Mouse (Mus musculus): ENCODE data around the gene Syce2. TPM values are rescaled to one million over a fixed set of nuclear protein-coding genes. Genes with fewer than 3 reads are reported as not detected.

The Syce2 gene
- polyA plus RNA-seq, 1 experiment from 2014 or later: 63.7 TPM

DNA sequence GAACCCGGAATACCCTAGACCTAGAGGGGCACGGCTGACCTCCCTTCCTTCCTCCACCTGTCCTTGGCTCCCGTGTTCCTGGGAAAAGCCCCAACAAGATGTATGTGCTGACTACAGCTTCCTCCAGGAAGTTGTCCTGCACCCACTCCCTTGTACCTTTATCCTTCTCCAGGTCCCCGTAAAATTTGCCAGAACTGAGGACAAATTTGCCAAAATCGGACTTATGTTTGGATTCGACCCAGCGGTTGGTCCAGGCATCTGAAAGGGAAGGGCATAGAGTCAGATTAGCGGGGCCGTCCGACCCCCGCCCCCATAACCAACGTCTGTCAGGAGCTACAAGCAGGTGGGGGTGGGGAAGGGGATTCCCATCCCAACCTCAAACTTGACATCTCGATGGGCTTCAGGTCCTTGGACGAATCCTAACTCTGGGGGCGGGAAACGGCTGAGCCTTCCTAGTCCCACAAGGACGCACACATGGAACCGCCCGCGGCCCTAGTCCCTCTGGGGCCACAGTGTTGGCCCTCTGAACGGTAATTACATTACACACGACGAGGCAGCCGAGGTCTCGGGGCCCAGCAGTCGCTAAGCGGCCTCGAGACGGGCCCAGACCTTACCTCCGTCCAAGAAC, 25.7 kb upstream of the Syce2 start:
- Histone ChIP-seq H3K4me2 (peak overlapping the region; percentile 68), H3K36me3 (peaks cover 36% of the 10 kb centered on the region), H3K4me3 (replicated peaks) (peak overlapping the region; percentile 97), H3K27ac (peak overlapping the region; percentile 87), H3K27me3 (replicated peaks) (no peaks in the 10 kb centered on the region), H3K9ac (peak overlapping the region; percentile 97), H3K9me3 (no peaks in the 10 kb centered on the region), H3K4me1 (peaks cover 14% of the 10 kb centered on the region)
- WGBS: under 1% methylated on average over 30 of the region's 30 CpGs
- ATAC-seq (ENCODE audit: insufficient read depth, low FRiP score, low read depth): peak; percentile 6

DNA sequence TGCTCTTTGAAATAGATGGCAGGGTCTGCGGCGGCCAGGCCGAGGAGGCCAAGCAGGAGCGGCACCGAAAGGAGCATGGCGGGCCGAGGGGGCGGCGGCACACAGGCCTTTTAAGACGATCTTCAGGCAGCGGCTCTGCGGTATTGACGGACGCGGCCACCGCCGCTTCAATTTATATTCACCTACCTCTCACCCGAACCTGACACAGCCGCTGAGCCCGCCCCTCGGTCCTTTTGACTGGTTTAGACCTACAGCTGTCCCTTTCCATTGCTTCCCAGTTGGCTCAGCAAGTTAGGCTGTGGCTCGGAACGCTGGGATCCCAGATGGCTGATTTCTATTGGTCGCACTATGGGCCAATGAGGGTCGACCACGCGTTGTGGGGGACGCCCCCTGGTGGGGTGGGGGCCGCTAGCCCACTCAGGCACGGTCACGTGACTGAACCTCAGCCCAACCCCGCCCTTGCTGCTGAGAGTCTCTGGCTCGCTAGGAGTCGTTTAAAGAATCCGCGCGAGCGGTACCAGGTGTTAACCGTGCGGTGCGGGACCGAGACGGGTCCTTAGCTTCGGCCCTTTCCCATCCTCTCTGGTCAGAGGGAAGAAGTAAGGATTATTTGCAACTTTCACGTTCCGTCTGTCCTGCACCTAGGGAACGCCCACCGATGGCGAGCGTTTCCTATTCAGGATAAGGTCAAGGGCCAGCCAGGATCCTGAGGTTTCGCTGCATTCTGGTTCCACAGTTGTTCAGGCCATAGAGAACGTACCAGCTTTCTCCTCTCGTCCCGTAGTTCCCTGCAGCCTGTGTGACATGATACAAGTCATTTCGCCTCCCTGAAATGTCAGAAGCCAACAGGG, 25.0 kb upstream of the Syce2 start, which contains the start of gene Calr:
TSS of gene Calr (minus strand) at position 213 of the 851 bp plus-strand sequence.
- under 1% methylated on average over 55 of the region's 55 CpGs for WGBS
- H3K36me3 ChIP-seq: peaks cover 28% of the 10 kb centered on the region
- peaks cover 14% of the 10 kb centered on the region for H3K4me1 ChIP-seq
- peak within 1 kb of the TSS; percentile 78 for H3K4me2 ChIP-seq
- H3K9ac ChIP-seq: peak within 1 kb of the TSS; percentile 97
- peak; percentile 100 for ATAC-seq (ENCODE audit: insufficient read depth, low FRiP score, low read depth)
- H3K27me3 ChIP-seq (replicated peaks): no peaks in the 10 kb centered on the region
- H3K4me3 ChIP-seq (replicated peaks): peak within 1 kb of the TSS; percentile 97
- no peaks in the 10 kb centered on the region for H3K9me3 ChIP-seq
- peak within 1 kb of the TSS; percentile 87 for H3K27ac ChIP-seq

DNA sequence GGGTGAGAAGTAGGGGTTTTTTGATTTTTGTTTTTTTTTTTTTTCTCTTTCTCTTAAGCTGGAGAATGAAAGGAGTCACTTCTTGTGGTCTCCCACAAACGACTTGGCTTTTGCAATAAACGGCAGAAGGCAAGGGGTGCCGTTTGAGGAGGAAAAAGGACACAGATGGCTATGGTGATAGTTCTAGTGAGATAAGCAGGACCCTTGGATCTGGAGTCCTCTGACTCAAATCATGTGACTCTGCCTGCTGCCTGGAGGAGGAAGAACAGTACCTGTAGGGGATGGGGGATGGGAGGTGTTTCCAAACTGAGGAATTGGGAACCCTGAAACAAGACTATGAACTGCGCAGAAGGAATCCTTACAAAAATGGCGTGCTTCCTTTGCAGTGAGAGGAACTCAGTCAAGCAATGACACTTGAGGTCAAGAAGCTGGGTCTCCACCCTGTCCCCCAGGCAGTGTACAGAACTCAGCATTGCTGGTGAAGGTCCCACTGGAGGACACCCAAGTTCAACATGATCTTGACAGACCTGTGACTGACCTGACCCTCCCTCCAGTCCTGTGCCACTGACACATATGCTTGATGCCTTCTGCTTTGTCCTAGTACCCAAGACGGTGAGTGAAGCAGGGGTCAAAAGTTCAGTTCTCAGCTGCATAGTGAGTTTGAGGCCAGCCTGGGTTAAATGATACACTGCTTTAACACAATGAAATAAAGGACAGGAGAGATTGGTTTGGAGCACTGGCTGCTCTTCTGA, 24.1 kb upstream of the Syce2 start:
- H3K4me3 ChIP-seq (replicated peaks): peak overlapping the region; percentile 97
- ATAC-seq (ENCODE audit: insufficient read depth, low FRiP score, low read depth): no peak
- peaks cover 21% of the 10 kb centered on the region for H3K36me3 ChIP-seq
- no peak overlapping the region for H3K9ac ChIP-seq
- 24% methylated on average over 6 of the region's 6 CpGs for WGBS
- no peaks in the 10 kb centered on the region for H3K27me3 ChIP-seq (replicated peaks)
- H3K4me1 ChIP-seq: peaks cover 14% of the 10 kb centered on the region
- H3K27ac ChIP-seq: peak overlapping the region; percentile 87
- H3K9me3 ChIP-seq: no peaks in the 10 kb centered on the region
- peak overlapping the region; percentile 78 for H3K4me2 ChIP-seq

DNA sequence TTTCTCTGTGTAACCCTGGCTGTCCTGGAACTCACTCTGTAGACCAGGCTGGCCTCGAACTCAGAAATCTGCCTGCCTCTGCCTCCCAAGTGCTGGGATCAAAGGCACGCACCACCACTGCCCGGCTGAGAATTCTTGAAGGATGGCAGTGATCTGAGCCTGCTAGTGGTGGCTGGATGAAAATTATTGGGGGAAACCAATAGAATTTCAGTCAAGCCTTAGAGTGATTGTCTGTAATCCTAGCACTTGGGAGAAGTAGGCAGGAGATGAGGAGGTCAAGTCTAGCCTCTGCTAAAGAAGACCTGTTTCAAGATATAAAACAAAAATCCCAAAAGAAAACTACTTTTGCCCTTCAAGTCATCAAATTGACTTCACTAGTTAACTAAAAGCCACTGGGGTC, 15.5 kb upstream of the Syce2 start:
- Histone ChIP-seq H3K4me2 (no peak overlapping the region), H3K27me3 (replicated peaks) (no peaks in the 10 kb centered on the region), H3K4me1 (peaks cover 12% of the 10 kb centered on the region), H3K4me3 (replicated peaks) (no peak overlapping the region), H3K27ac (no peak overlapping the region), H3K9me3 (no peaks in the 10 kb centered on the region), H3K36me3 (peaks cover 14% of the 10 kb centered on the region), H3K9ac (no peak overlapping the region)
- WGBS: 94% methylated on average over 3 of the region's 3 CpGs
- peak; percentile 7; the same call in 1 of the 2 replicates for ATAC-seq (ENCODE audit: insufficient read depth, low FRiP score, low read depth)

DNA sequence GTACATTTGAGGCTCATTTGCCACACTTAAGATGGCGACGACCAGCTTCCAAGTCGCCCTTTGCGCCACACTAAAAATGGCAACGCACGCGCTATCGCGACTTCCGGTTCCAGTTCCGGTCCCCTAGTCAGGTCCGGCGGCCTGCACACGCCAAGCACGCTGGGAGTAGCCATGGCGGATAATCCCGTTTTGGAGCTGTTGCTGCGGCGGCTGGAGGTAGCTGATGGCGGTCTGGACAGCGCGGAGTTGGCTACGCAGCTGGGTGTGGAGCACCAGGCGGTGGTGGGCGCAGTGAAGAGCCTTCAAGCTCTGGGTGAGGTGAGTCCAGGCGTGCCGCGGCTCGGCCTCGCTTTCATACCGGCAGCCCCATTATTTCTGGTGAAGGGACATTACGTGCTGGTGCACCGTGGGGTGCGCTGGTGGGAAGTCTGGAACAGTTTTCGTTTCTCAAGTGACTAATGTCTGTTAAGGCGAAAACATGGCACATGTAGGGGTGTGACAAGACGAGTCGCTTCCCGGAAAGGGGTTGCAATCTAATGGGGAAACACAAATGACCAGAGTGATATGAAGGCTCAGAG, 15.0 kb upstream of the Syce2 start, which contains the start of gene Farsa:
TSS of gene Farsa (plus strand) at position 126 of the 578 bp plus-strand sequence.
- H3K36me3 ChIP-seq: peaks cover 19% of the 10 kb centered on the region
- under 1% methylated on average over 39 of the region's 39 CpGs for WGBS
- ATAC-seq (ENCODE audit: insufficient read depth, low FRiP score, low read depth): peak; percentile 92

DNA sequence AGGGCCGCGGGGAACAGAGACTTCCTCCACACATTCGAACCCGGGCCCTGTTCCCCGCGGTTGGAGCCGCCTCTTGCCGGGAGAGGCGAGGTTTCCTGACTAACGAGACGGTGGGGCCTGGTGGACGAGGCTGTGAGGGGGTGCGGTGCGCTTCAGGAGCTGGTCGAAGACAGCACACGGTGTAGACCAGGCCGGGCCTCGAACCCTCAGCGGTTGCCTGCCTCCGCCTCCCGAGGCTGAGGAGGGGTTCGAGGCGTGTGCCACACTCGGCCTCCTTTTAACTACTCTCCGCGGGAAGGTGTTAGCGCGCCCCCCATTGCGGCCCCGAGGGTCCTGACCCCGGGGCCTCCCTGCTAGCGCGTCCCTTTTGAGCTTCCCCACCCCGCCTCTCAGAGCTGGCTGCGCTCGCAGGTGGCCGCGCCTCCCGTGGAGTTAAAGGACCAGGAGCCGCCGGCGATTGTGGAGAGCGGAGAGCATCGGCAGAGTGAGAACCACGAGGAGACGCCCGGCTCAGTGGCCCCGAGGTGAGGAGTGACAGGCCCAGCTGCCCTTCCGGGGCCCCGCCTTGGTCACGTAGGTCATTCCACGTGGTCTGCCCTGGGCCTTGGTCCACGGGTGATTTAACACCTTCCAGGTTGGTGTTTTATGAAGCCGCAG, 526 bp downstream of the Syce2 start:
- ATAC-seq (ENCODE audit: insufficient read depth, low FRiP score, low read depth): peak; percentile 65
- H3K4me3 ChIP-seq (replicated peaks): peak overlapping the region; percentile 53
- 3% methylated on average over 53 of the region's 54 CpGs for WGBS
- H3K9me3 ChIP-seq: no peaks in the 10 kb centered on the region
- H3K9ac ChIP-seq: peak overlapping the region; percentile 34
- H3K27me3 ChIP-seq (replicated peaks): no peaks in the 10 kb centered on the region
- H3K4me1 ChIP-seq: peaks cover 14% of the 10 kb centered on the region
- peak overlapping the region; percentile 100 for H3K4me2 ChIP-seq
- H3K36me3 ChIP-seq: peaks cover 18% of the 10 kb centered on the region
- no peak overlapping the region for H3K27ac ChIP-seq

More for the DNA sequence above, 15.0 kb upstream of the Syce2 start, which contains the start of gene Farsa:
- H3K27me3 ChIP-seq (replicated peaks): no peaks in the 10 kb centered on the region
- H3K4me2 ChIP-seq: peak within 1 kb of the TSS; percentile 83
- H3K4me3 ChIP-seq (replicated peaks): peak within 1 kb of the TSS; percentile 95
- H3K27ac ChIP-seq: peak within 1 kb of the TSS; percentile 77
- peak within 1 kb of the TSS; percentile 89 for H3K9ac ChIP-seq
- H3K9me3 ChIP-seq: no peaks in the 10 kb centered on the region
- H3K4me1 ChIP-seq: peaks cover 12% of the 10 kb centered on the region

DNA sequence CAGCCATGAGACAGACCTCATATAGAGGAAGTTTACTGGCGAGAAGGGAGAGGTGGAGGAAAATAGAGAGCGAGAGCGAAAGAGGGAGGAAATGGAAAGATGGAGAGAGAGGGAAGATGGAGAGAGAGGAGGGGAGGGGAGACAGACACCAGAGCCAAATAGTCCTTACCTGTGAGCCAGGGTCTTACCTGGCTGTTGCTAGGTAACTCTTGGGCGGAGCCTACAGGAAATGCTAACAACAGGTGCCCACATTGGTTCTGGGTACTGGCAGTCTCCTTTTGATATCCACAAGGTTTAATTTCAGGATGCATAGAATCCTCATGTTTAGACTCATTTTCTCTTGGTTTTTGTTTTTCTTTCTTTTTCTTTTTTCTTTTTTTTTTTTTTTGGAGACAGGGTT, 1.1 kb downstream of the Syce2 start:
- Histone ChIP-seq H3K36me3 (peaks cover 12% of the 10 kb centered on the region), H3K4me1 (peaks cover 14% of the 10 kb centered on the region), H3K9me3 (no peaks in the 10 kb centered on the region), H3K9ac (0 out of 2 replicates have a peak overlapping the region, but pooled peaks have one; percentile 34), H3K4me2 (peak overlapping the region; percentile 100), H3K4me3 (replicated peaks) (peak overlapping the region; percentile 53), H3K27ac (no peak overlapping the region), H3K27me3 (replicated peaks) (no peaks in the 10 kb centered on the region)
- no peak for ATAC-seq (ENCODE audit: insufficient read depth, low FRiP score, low read depth)
- WGBS: 63% methylated on average over 4 of the region's 4 CpGs

DNA sequence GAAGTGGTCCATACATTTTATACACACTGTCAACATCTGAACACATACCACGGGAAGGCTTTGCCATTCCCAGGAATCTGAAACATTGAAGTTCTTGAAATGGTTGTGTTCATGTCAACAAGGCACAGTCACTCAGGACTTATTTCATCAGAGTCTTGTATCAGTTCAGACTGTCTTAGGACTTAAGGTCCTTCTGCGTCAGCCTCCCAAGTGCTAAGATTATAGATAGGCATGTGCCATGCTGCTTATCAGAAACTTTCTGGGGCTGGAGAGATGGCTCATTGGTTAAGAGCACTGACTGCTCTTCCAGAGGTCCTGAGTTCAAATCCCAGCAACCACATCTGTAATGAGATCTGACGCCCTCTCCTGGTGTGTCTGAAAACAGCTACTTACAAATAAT, 2.4 kb downstream of the Syce2 start:
- H3K36me3 ChIP-seq: peaks cover 4% of the 10 kb centered on the region; the same call in 1 of the 2 replicates
- 89% methylated on average over 3 of the region's 3 CpGs for WGBS
- H3K27ac ChIP-seq: no peak overlapping the region
- no peaks in the 10 kb centered on the region for H3K9me3 ChIP-seq
- no peak for ATAC-seq (ENCODE audit: insufficient read depth, low FRiP score, low read depth)
- H3K9ac ChIP-seq: no peak overlapping the region
- no peak overlapping the region for H3K4me3 ChIP-seq (replicated peaks)
- no peaks in the 10 kb centered on the region for H3K27me3 ChIP-seq (replicated peaks)
- no peak overlapping the region for H3K4me2 ChIP-seq
- peaks cover 14% of the 10 kb centered on the region for H3K4me1 ChIP-seq

DNA sequence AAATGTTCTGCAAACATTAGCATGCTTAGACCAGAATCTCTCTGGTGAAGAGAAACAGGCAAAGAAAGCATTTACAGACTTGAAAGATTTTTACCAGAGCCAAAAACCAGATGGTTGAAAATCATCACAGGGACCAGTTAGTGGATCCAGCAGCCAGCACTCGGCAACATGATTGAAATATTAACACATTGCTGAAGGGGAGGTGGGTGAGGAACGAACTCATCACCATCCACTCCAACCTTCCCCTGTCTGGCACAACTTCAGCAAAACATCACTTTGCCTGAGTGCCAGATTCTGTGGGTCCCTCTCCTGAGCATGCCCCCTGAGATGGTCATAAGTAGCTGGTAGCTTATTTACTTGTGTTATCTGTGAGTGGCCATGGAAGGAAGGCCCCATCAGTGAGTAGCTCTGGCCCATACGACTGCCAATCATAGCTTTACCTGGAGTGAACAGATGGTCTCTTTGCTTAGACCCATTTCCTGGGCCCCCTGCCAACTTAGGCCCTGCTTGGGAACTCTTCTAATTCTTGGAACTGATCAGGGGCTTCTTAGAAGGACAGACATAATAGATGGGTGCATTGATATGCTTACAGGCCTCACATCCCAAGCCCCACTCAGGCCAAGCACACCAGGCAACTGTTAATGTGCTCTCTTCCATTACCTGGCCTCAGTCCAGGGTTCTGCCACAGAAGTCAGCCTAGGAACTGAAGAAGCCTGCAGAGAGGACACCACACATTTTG, 5.6 kb downstream of the Syce2 start:
- no peak for ATAC-seq (ENCODE audit: insufficient read depth, low FRiP score, low read depth)
- no peak overlapping the region for H3K27ac ChIP-seq
- H3K4me3 ChIP-seq (replicated peaks): no peak overlapping the region
- H3K36me3 ChIP-seq: no peaks in the 10 kb centered on the region
- no peak overlapping the region for H3K4me2 ChIP-seq
- 75% methylated on average over 3 of the region's 3 CpGs for WGBS
- H3K9me3 ChIP-seq: no peaks in the 10 kb centered on the region
- H3K4me1 ChIP-seq: peaks cover 6% of the 10 kb centered on the region
- no peaks in the 10 kb centered on the region for H3K27me3 ChIP-seq (replicated peaks)
- H3K9ac ChIP-seq: no peak overlapping the region

DNA sequence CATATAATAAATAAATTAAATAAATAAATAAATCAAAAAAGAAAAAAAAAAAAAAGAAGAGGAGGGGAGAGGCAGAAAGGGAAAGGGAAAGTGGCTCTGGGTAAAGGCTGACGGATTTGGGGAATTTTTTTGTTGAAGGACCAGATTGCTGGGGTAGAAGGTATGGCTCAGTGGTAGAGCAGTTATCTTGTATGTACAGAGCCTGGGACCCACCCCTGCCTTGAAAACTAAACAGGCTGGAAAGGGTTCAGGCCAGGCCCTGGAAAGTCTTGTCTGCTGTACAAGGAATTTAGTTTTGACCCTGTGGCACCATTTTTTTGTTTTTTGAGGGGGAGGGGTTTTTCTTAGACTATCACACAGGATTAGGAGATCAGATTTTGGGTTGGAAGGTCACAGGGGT, 7.0 kb downstream of the Syce2 start:
- H3K27me3 ChIP-seq (replicated peaks): no peaks in the 10 kb centered on the region
- H3K4me3 ChIP-seq (replicated peaks): no peak overlapping the region
- H3K9me3 ChIP-seq: no peaks in the 10 kb centered on the region
- no peak overlapping the region for H3K9ac ChIP-seq
- H3K4me1 ChIP-seq: no peaks in the 10 kb centered on the region
- no peaks in the 10 kb centered on the region for H3K36me3 ChIP-seq
- 80% methylated on average over 1 of the region's 1 CpGs for WGBS
- no peak for ATAC-seq (ENCODE audit: insufficient read depth, low FRiP score, low read depth)
- no peak overlapping the region for H3K4me2 ChIP-seq
- no peak overlapping the region for H3K27ac ChIP-seq
